Mouse (Mus musculus): ENCODE results near the gene Stac3. TPM values are rescaled to one million over a fixed set of nuclear protein-coding genes. Genes with fewer than 3 reads are reported as not detected.

Gene Stac3
- total RNA-seq (2017), result 1.6 TPM in 1 of 2 replicates, not detected in the other

DNA sequence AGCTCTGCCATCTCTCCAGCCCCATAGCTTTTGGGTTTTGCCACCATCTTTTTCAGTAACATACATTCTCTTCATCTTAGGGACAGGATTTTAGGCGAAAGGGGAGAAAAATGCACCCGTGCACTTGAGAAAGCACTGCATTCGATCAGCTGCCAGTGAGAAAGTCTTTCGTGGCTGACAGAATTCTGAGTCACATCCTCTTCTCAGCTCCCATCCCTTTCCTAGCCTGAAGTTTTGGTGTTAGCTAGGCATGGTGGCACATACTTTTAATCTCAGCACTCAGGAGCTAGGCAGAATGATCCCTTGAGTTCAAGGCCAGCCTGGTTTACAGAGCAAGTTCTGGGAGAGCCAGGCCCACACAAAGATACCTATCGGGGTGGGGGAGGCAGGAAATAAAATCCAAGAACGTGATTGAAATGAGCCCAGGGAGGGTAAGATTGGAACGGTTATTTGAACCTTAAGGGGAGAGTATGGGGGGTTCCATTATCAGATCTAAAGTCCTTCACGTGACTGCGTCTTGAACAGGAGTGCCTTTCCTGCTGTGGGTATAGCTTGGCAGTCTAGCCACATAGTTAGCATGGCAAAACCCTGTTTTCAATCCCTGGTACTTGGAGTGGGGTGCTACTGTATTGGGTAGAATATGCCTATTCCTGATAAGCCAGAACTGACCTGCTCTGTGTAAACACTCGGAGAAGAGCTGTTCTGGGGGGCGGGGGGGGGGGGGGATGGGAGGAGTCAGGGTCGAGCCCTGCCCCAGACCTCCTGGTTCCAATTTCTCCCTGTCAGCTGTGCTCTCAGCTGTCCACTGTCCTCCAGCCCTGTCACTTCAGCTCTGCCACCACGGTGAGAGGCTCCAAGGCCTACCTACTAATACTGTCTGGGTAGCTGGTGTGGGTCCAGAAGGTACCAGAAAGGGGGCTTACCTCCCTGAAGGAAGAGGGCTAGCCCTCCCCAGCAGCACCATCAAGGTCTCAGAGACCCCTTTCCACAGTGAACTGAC, at the start of gene Stac3:
Gene Stac3 (plus strand): TSS at position 793 of the 1,000 bp plus-strand sequence.
- no peak for ATAC-seq (replicated peaks in 1 of 2; ENCODE audit: insufficient read depth in 1 of 2, low FRiP score in 2 of 2, low TSS enrichment in 1 of 2, low read depth in 1 of 2, poor library complexity in 2 of 2, severe bottlenecking in 2 of 2)

DNA sequence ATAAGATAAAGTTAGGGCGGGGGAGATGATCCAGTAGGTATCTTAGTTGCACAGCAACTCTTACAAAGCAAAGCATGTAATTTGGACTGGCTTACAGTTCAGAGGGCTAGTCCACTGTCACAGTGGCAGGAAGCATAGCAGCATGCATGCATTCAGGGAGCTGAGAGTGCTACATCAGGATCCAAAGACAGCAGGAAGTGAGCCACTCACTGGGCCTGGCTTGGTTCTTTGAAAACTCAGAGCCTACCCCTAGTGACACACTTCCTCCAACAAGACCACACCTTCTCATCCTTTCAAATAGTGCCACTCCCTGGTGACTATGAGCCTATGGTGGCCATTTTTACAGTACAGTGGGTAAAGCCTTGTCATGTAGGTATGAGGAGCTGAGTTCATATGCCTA, 47.8 kb upstream of the Stac3 start:
- ATAC-seq (replicated peaks in 1 of 2; ENCODE audit: insufficient read depth in 1 of 2, low FRiP score in 2 of 2, low TSS enrichment in 1 of 2, low read depth in 1 of 2, poor library complexity in 2 of 2, severe bottlenecking in 2 of 2), result no peak

DNA sequence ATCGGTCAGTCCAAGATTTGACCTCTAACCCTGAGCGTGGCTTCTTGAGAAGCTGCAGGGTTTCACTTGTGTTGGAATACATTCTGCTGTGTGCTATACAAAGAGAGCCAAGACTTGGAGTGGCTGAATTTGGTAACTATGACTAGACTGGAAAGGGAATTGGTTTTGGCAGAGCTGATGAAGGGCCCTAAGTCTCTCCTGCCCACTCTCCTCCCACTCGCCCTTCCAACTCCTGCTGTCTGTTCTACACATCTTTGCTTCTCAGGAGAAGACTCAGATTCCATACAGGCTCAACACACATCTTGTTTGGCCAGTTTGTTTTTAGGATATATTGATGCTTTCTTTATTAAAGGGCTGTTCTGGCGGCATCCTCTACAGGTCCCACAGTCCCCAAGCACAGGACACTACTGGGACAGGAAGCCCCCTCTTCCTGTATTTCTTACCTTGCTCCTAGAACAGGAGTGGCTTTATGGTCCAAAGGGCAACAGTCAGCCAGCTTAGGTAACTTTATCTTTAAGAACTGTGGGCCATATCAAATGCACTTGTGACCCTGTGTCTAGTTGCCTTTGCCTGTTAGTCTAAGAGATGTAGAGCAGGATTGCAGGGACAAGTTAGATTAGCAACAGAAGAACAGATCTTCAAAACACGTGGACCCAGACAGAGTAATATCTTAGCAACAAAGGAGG, 38.9 kb upstream of the Stac3 start:
- no peak for ATAC-seq (replicated peaks in 1 of 2; ENCODE audit: insufficient read depth in 1 of 2, low FRiP score in 2 of 2, low TSS enrichment in 1 of 2, low read depth in 1 of 2, poor library complexity in 2 of 2, severe bottlenecking in 2 of 2)

DNA sequence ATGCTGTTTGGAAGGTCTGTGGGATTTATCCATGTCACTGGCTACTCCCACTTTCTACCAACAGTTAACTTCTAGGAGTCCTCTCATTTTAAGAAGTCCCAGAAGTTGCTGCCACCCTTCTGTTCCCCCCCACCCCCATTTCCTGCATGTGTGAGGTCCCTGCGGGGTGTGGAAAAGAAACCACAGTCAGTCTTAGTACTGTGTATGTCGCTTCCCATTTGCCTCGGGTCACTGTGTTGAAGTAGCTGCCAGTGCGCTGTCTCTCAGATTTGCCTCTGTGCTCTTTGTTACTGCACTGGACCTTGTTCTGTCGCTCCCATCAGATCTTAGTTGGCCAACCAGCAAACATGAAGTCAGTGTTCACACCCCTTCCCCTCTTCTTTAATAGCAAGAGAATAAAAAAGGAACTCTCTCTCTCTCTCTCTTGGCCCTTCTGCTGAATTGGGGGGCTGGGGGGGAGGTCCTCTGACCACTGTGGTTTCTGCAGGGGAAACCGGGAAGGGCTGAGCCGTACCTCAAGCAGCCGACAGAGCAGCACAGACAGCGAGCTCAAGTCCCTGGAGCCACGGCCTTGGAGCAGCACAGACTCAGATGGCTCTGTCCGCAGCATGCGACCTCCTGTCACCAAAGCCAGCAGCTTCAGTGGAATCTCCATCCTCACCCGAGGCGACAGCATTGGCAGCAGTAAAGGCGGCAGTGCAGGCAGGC, 30.1 kb upstream of the Stac3 start:
- ATAC-seq (replicated peaks in 1 of 2; ENCODE audit: insufficient read depth in 1 of 2, low FRiP score in 2 of 2, low TSS enrichment in 1 of 2, low read depth in 1 of 2, poor library complexity in 2 of 2, severe bottlenecking in 2 of 2), result peak; percentile 81 to 83

DNA sequence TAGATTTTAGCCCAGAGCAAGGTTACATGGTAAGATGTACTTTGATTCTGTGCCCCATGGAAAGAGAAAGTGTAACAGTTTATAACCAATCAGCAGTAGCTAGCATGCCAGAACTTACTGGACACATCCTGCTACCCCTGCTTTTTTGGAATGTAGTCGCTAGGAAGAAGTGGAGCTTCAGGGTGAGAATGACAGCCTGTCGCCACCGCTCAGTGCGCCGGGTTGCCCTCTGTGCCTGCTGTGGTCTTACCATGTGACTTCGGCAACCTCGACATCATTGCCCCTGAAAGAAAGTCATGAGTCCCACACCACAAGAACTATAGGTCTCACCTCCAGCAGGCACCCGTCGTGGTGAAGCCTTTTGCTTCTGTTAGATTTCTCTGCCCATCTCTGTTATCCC, 28.8 kb upstream of the Stac3 start:
- ATAC-seq (replicated peaks in 1 of 2; ENCODE audit: insufficient read depth in 1 of 2, low FRiP score in 2 of 2, low TSS enrichment in 1 of 2, low read depth in 1 of 2, poor library complexity in 2 of 2, severe bottlenecking in 2 of 2), result peak in 1 of 2 experiments; percentile 36; a peak in 2 of 4 replicates

DNA sequence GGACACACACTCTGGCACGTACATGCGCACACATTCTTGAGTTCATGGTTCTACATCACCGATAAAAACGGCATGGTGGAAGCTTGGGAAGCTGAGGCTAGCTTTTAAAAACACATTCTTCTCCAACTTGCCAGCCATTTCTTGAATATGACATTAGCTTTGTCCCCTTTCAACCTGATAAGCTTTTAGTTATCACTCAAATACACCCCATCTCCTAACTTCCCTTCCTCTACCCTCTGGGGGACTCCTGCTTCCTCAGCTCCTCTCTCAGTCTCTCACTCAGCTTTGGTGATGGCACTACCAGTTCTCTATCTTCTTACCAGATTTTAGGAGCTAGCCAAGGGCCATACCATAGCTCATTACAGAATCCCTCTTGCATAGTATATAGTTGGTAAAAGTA, 26.3 kb upstream of the Stac3 start:
- ATAC-seq (replicated peaks in 1 of 2; ENCODE audit: insufficient read depth in 1 of 2, low FRiP score in 2 of 2, low TSS enrichment in 1 of 2, low read depth in 1 of 2, poor library complexity in 2 of 2, severe bottlenecking in 2 of 2), result no peak

DNA sequence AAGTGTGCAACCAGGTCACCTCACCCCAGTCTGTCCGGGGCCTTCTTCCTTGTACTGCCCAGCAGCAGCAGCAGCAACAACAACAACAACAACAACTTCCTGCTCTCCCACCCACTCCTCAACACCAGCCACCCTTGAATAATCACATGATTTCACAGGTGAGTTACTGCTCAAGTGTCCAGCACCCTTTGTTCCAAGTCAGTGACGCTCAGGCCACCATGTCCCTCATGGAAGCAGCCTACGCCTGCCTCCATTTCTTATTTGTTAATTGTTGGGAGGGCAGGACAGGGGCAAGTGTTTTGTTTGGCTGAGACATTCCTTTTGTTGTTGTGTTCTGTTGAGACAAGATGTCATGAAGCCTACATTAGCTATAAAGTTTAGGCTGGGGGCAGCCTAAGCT, 24.9 kb upstream of the Stac3 start:
- ATAC-seq (replicated peaks in 1 of 2; ENCODE audit: insufficient read depth in 1 of 2, low FRiP score in 2 of 2, low TSS enrichment in 1 of 2, low read depth in 1 of 2, poor library complexity in 2 of 2, severe bottlenecking in 2 of 2), result no peak

DNA sequence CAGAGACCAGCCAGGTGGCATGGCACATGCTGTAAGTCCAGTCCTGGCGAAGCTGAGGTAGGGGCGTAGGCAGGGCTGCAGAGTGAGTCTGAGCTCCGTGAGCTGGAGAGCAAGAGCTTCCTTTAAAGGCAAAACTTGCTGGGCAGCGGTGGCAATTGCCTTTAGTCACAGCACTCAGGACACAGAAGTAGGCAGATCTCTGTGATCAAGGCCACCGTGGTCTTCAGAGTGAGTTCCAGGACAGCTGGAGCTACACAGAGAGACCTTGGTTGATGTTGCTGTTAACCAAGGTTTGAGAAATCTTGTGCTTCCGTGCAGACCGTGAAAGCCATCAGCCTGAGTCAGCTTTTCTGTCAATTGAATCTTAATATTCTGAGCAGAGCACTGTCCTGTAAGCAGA, 24.2 kb upstream of the Stac3 start:
- ATAC-seq (replicated peaks in 1 of 2; ENCODE audit: insufficient read depth in 1 of 2, low FRiP score in 2 of 2, low TSS enrichment in 1 of 2, low read depth in 1 of 2, poor library complexity in 2 of 2, severe bottlenecking in 2 of 2), result no peak

DNA sequence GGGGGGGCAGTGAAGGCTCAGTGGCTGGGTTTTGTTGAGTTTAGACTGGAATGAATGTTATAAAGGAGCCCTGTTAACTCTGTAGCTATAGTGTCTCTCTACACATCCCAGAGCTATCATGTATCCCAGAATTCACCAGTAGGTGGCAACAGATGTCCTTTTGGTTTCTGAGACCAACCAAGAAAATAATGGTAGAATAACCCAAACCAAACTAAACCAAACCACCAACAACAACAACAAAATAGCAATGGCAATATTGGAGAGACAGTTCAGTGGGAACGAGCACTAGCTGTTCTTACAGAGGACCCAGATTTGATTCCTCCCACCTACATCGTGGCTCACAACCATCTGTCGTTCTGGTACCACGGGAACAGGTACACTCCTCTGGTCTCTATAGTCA, 22.4 kb upstream of the Stac3 start:
- no peak for ATAC-seq (replicated peaks in 1 of 2; ENCODE audit: insufficient read depth in 1 of 2, low FRiP score in 2 of 2, low TSS enrichment in 1 of 2, low read depth in 1 of 2, poor library complexity in 2 of 2, severe bottlenecking in 2 of 2)

DNA sequence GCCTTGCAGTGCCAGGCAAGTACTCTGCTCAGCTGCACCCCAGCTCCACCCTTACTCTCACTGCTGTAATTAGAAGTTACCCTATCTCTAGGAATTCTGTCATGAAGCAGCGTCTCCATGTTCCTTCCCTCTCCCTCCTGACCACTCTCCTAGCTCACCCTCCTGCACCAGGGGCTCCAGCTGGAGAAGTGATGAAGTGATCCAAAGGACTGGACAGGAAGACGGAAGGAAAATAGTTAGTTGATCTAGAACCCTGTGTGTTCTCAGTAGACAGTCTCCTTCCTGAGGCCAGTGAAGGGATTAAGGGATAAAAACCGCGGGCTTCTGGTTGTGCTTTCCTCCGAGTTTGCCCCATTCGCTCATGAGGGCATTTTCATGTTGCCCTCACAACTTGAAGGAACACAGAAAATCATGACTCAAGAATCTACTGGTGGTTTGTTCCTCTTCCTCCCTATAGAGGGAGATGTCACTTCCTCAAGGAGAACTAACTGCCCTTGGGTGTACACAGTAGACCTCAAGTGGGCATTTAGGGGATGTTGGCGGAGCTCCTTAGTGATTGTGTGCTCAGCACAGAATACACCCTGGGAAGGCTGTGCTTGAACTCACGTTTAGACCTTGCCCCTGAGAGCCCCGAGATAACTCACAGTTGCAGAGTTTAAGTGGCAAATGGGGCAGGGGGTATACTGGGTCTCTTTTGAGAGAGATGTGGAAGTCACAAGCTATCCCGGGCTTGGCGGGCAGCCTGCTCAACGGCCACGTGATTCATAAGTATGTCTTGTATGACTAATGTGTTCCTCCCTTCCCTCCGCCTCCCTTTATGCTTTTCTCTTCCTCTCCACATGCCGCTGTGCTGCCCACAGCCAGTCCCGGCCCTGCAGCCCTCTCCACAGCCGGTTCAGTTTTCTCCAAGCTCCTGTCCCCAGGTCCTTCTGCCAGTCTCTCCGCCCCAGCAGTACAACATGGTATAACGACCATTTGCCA, 20.4 kb upstream of the Stac3 start:
- peak; percentile 84 for ATAC-seq (replicated peaks in 1 of 2; ENCODE audit: insufficient read depth in 1 of 2, low FRiP score in 2 of 2, low TSS enrichment in 1 of 2, low read depth in 1 of 2, poor library complexity in 2 of 2, severe bottlenecking in 2 of 2)

DNA sequence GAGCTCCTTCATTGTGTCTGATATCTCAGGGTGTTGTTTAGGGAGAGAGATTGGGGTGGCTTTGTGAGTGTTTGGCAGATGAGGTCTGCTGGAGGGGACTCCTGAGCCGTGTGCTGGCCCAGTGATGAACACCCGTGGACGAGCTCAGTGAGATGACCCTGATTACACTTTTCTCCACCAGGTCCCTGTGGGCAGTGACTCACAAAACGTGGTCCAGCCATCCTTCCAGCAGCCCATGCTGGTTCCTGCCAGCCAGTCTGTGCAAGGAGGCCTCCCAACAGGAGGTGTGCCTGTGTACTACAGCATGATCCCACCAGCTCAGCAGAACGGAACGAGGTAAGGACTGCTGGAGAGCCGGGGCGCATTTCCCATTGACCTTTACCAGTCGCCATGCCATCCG, 16.3 kb upstream of the Stac3 start:
- ATAC-seq (replicated peaks in 1 of 2; ENCODE audit: insufficient read depth in 1 of 2, low FRiP score in 2 of 2, low TSS enrichment in 1 of 2, low read depth in 1 of 2, poor library complexity in 2 of 2, severe bottlenecking in 2 of 2), result no peak; a peak in 1 of 4 replicates

DNA sequence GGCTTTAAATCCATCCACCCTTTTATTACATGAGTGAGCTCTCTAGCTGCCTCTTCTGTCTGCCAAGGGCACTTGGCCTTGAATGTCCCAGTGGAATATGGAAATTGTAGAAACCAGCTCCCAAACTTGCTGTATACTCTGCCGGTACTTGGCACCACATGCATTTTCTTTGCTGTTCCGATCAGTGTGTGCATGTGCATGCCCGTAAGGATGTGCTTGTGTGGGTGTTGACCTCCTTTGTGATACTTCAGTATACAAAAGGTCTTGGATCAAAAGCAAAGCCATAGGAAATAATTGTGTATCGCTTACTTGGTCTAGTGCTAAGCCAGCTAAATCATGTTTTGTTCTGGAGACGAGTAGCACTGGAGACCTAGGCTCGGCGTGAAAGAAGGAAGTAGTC, 12.6 kb upstream of the Stac3 start:
- ATAC-seq (replicated peaks in 1 of 2; ENCODE audit: insufficient read depth in 1 of 2, low FRiP score in 2 of 2, low TSS enrichment in 1 of 2, low read depth in 1 of 2, poor library complexity in 2 of 2, severe bottlenecking in 2 of 2), result no peak

DNA sequence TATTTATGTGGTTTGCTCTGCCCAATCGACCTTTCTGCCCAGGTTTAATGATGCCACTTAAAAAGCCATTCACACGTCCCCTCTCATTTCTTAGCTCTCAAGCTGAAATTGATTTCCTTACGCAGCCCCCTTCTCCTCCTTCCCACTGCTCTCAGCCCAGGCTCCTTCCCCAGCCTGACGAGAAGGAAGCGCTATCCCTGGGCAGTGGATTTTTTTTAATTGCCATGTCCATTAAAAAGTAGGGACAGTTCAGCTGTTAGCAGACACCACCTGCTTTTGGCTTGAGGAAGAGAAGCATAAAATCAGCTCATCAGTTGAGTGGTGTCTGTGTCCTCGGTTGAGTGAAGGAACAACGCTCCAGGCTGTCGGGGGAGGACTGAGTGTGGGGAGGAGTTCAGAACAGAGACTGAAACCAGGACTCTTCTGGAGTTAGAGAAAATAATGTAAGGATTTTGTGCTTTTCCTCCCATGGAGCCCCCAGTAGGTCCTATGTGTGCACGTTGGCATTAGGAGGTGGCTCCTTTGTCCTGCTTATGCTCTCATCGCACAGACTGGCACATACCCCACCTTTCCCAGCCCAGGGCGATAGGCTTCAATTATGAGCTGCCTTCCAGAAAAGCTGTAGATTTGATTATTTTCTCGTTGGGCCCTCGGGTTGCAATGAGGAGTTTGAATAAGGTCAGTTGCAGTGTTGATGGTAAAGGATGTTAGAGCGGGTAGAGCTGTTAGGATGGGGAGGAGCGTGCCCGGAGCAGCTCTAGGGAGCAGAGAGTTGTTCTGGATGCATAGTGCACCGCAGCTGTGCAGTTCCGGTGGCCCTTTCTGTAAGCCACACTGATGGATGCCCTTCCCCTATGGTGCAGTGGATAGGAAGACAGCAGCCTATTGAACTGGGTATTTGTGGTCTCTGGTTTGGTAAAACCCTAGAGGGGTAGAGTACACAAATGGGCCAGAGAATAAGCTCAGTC, 11.0 kb upstream of the Stac3 start:
- ATAC-seq (replicated peaks in 1 of 2; ENCODE audit: insufficient read depth in 1 of 2, low FRiP score in 2 of 2, low TSS enrichment in 1 of 2, low read depth in 1 of 2, poor library complexity in 2 of 2, severe bottlenecking in 2 of 2), result no peak

DNA sequence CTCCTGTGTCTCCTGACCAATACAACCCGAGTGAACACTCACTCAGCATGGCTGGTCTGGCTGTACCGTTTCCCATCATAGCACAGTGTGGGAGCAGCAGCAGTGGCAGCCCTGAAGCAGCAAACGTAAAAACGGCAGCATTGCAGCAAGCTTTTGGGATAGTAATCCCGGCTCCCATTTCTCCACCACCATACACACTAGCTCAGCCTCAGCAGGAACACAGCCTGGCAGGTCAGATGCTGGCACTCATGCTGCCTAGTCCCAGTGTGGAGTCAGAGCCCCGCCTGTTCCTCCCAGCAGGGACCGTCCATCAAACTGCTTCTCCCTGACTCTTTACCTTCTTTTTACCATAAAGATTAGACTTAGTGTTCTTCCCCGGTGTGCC, 10.4 kb upstream of the Stac3 start:
- ATAC-seq (replicated peaks in 1 of 2; ENCODE audit: insufficient read depth in 1 of 2, low FRiP score in 2 of 2, low TSS enrichment in 1 of 2, low read depth in 1 of 2, poor library complexity in 2 of 2, severe bottlenecking in 2 of 2), result no peak

DNA sequence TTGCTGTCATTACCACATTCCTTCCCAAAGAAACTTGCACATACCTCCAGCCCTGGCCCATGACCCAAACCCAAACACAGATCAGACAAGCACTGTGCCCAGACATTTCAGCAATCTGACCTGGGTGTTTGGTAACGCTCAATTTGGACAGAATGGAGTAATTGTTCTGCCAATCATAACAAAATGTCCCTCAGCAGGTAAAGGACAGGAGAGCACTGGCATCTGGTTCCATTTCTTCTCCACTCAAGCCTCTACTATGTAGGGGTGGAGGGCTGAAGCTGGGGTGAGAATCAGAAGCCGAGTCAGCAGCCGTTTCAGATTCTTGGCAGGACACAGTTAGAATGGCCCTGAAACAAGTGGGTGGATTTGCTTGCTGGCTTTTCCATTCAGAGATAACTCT, 9.4 kb upstream of the Stac3 start:
- no peak for ATAC-seq (replicated peaks in 1 of 2; ENCODE audit: insufficient read depth in 1 of 2, low FRiP score in 2 of 2, low TSS enrichment in 1 of 2, low read depth in 1 of 2, poor library complexity in 2 of 2, severe bottlenecking in 2 of 2)

DNA sequence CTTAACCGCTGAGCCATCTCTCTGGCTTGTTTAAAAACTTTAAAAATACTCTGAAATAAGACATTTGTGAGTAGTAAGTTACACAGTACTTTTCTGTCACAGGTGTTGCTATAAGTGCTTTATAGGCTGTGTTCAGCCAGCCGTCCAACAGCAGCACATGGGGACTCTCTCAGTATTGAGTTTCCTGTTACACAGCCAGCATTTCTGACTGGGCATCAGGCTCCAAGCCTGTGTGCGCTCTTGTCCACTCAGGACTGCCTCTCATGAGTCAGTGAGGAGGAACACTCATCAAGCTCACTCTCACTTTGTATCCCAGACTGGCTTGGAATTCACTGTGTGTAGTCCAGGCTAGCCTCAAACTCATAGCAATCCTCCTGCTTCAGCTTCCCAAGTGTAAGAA, 5.3 kb upstream of the Stac3 start:
- no peak for ATAC-seq (replicated peaks in 1 of 2; ENCODE audit: insufficient read depth in 1 of 2, low FRiP score in 2 of 2, low TSS enrichment in 1 of 2, low read depth in 1 of 2, poor library complexity in 2 of 2, severe bottlenecking in 2 of 2)
